Mouse (Mus musculus) limb, embryonic 14.5 days (tissue): ENCODE measurements at regions not wholly inside any gene's neighbourhood (a gene's known extent, or its start where the extent isn't known, plus 50 kb on each side); places are given as distances from the start of the nearest gene placed in this dataset.
A peak's percentile ranks its signal among the peaks of the same experiment; 100 is the strongest.

Experiments
- ATAC-seq: fragments of 200-750 bp; cut with Nextera tagmentation; 2 replicates; pipeline ENCODE4 v1.8.0; 2017; ENCODE audit warnings: low read depth, moderate number of reproducible peaks, moderate TSS enrichment; ENCODE audit not compliant: low FRiP score
- DNase-seq: peaks from one replicate; pipeline ENCODE4 v3.0.0-alpha.2; 2015; ENCODE audit warnings: low spot score
- H3K27ac ChIP-seq: fragments of 300-500 bp; sonication (generic); replicated peaks from 2 replicates; pipeline ENCODE4 v1.5.1; 2014; ENCODE audit warnings: low read depth, mild to moderate bottlenecking, low read length, moderate library complexity, mixed read lengths
- H3K27me3 ChIP-seq: fragments of 300-500 bp; sonication (generic); 2 replicates; pipeline ENCODE4 v1.6.1; 2014; ENCODE audit warnings: low read length, mixed read lengths; ENCODE audit not compliant: control insufficient read depth, insufficient read depth
- H3K36me3 ChIP-seq: fragments of 300-500 bp; sonication (generic); 2 replicates; pipeline ENCODE4 v1.6.1; 2014; ENCODE audit warnings: mild to moderate bottlenecking, low read length, moderate library complexity, mixed read lengths; ENCODE audit not compliant: control insufficient read depth, insufficient read depth
- H3K4me1 ChIP-seq: fragments of 300-500 bp; sonication (generic); 2 replicates; pipeline ENCODE4 v1.6.1; 2014; ENCODE audit warnings: antibody characterized with exemption, low read length, mixed read lengths; ENCODE audit not compliant: control insufficient read depth, insufficient read depth
- H3K4me2 ChIP-seq: fragments of 300-500 bp; sonication (generic); replicated peaks from 2 replicates; pipeline ENCODE4 v1.6.1; 2014; ENCODE audit warnings: low read depth, mild to moderate bottlenecking, low read length, moderate library complexity; ENCODE audit not compliant: severe bottlenecking
- H3K4me3 ChIP-seq: fragments of 300-500 bp; sonication (generic); replicated peaks from 2 replicates; pipeline ENCODE4 v1.5.1; 2014; ENCODE audit warnings: low read length
- H3K9ac ChIP-seq: fragments of 300-500 bp; sonication (generic); 2 replicates; pipeline ENCODE4 v1.6.1; 2014; ENCODE audit warnings: mild to moderate bottlenecking, low read depth, low read length, moderate library complexity; ENCODE audit not compliant: severe bottlenecking
- H3K9me3 ChIP-seq: fragments of 300-500 bp; sonication (generic); 2 replicates; pipeline ENCODE4 v1.6.1; 2016; ENCODE audit warnings: low read length; ENCODE audit not compliant: control insufficient read depth
- POLR2A ChIP-seq: fragments of 200-500 bp; IDR thresholded peaks from 2 replicates; pipeline ENCODE4 v1.8.0; 2012; ENCODE audit warnings: inconsistent platforms, mild to moderate bottlenecking, moderate library complexity, borderline replicate concordance; ENCODE audit not compliant: insufficient read depth, insufficient read length; ENCODE audit errors: extremely low read depth
- WGBS: fragments of 180-500 bp; shearing (Covaris S2); extraction: QIAGEN DNeasy Blood & Tissue Kit; methylation state at CpG from one replicate; pipeline ENCODE4 v1.1.7; 2014; 5-methylcytosine and 5-hydroxymethylcytosine counted together

- H3K4me2 ChIP-seq, result no peak overlapping the region
- no peak overlapping the region for H3K4me3 ChIP-seq
- DNase-seq, result no peak
- 0 out of 2 replicates have a peak, but pooled peaks cover 7% of the 10 kb centered on the region for H3K4me1 ChIP-seq
- ATAC-seq, result no peak
- 93% methylated on average over 4 of the region's 4 CpGs for WGBS
- H3K9ac ChIP-seq, result no peak overlapping the region
- TF ChIP-seq POLR2A, result no peak
- no peak overlapping the region for H3K27ac ChIP-seq
- H3K9me3 ChIP-seq, result no peaks in the 10 kb centered on the region
- H3K27me3 ChIP-seq, result no peaks in the 10 kb centered on the region
- no peaks in the 10 kb centered on the region for H3K36me3 ChIP-seq
Measured at GRCm38 (mm10) chr15:93846797-93847196, 251.1 kb upstream of the Prickle1 start.

DNA sequence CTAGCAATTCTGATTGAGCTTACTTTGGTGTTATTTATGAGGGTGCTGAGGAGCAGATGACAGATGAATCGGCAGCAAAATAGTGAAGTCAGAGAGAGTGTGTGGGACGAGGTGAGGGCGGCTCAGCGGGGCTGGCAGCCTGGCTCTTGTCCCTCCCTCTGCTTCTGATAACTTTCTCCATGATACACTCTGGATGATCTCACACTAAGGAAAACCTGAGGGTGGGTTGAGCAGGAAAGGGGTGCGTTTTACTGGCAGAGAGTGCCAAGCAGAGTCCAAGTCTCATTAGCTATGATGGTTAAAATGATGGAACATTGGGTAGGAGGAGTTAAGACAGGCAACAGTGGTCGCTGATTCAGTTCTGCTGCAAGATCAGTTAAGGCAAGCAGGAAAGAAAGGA is 250.1 kb upstream of the Prickle1 start:
- no peak for TF ChIP-seq POLR2A
- no peak for ATAC-seq
- H3K9ac ChIP-seq, result no peak overlapping the region

GRCm38 (mm10) chr15:93832956-93833355 is 237.3 kb upstream of the Prickle1 start:
- peak overlapping the region; percentile 55 for H3K27ac ChIP-seq
- TF ChIP-seq POLR2A, result no peak
- no peaks in the 10 kb centered on the region for H3K36me3 ChIP-seq
- WGBS, result 38% methylated on average over 1 of the region's 1 CpGs
- H3K9me3 ChIP-seq, result no peaks in the 10 kb centered on the region
- ATAC-seq (no peak), DNase-seq (no peak)
- no peaks in the 10 kb centered on the region for H3K27me3 ChIP-seq
- H3K4me1 ChIP-seq, result peaks cover 13% of the 10 kb centered on the region
- H3K4me2 ChIP-seq, result no peak overlapping the region; the same call in 1 of the 2 replicates
- no peak overlapping the region for H3K4me3 ChIP-seq
- H3K9ac ChIP-seq, result no peak overlapping the region

More for the DNA sequence above, 250.1 kb upstream of the Prickle1 start:
- H3K9me3 ChIP-seq, result no peaks in the 10 kb centered on the region
- no peak overlapping the region for H3K4me2 ChIP-seq
- H3K36me3 ChIP-seq, result no peaks in the 10 kb centered on the region
- H3K27ac ChIP-seq, result no peak overlapping the region
- no peak overlapping the region for H3K4me3 ChIP-seq
- H3K27me3 ChIP-seq, result no peaks in the 10 kb centered on the region
- 64% methylated on average over 6 of the region's 6 CpGs for WGBS
- H3K4me1 ChIP-seq, result 0 out of 2 replicates have a peak, but pooled peaks cover 6% of the 10 kb centered on the region
- no peak for DNase-seq

DNA sequence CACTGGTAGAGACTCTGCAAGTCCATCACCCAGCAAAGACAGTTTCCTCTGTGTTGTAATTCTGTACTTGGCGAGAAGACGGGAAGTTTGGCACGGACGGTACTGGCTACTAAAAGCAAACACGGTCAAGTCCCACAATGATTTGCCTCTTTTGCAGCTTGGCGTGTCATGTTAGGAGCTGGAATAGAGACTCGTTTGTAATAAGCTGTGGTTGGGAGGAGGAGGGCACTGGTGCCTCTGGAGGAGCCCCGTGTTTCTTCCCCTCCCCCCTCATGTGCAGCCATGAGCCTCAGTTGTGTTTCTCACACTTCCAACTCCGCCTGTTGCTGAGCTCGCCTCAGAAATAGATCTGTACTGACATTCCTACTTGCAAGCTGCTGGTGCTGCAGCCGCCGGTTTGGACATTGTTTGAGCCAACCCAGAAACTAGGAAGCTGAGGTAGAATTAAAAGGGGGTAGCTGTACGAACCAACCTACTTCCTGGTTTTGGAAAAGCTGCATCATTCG is 236.8 kb upstream of the Prickle1 start:
- DNase-seq, result peak; percentile 29
- TF ChIP-seq POLR2A, result no peak
- peak overlapping the region; percentile 55 for H3K27ac ChIP-seq
- 51% methylated on average over 14 of the region's 14 CpGs for WGBS
- peaks cover 13% of the 10 kb centered on the region for H3K4me1 ChIP-seq
- no peaks in the 10 kb centered on the region for H3K36me3 ChIP-seq
- no peaks in the 10 kb centered on the region for H3K9me3 ChIP-seq
- ATAC-seq, result peak; percentile 30; the same call in 1 of the 2 replicates
- H3K4me3 ChIP-seq, result no peak overlapping the region
- H3K4me2 ChIP-seq, result no peak overlapping the region; the same call in 1 of the 2 replicates
- H3K9ac ChIP-seq, result no peak overlapping the region
- H3K27me3 ChIP-seq, result no peaks in the 10 kb centered on the region

DNA sequence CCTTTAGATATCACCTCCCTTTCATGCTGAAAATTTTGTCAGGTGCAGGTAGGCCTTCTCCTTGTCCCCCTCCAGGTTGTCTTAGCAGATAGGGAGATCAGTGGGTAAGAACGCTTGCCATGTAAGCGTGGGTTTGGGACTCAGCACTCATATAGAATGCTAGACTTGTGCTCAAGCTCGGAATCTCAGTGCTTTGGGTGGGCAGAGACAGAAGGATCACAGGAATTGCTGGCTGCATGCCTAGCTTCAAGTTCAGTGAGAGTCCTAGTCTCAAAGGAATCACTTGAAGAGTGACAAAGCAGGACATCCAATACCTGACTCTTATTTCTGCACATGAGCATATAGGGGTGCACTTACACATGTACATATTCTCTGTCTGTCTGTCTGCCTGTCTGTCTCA is 235.5 kb upstream of the Prickle1 start:
- Histone ChIP-seq H3K9me3 (no peaks in the 10 kb centered on the region), H3K27ac (no peak overlapping the region), H3K4me3 (no peak overlapping the region), H3K4me1 (peaks cover 13% of the 10 kb centered on the region), H3K9ac (no peak overlapping the region), H3K4me2 (no peak overlapping the region), H3K36me3 (no peaks in the 10 kb centered on the region), H3K27me3 (no peaks in the 10 kb centered on the region)
- no peak for TF ChIP-seq POLR2A
- DNase-seq (no peak), ATAC-seq (no peak)
- 83% methylated on average over 3 of the region's 3 CpGs for WGBS
